Mouse (Mus musculus) liver, adult 2 months (tissue): ENCODE results near the gene Galnt10.

Experiments used
- CTCF ChIP-seq: fragments of 200-500 bp; IDR thresholded peaks from 2 replicates; pipeline ENCODE4 v1.5.1; 2011; ENCODE audit warnings: low read depth, low read length, control low read depth
- POLR2A ChIP-seq: fragments of 200-500 bp; IDR thresholded peaks from 2 replicates; pipeline ENCODE4 v1.6.1; 2011; ENCODE audit warnings: low read length, control low read depth; ENCODE audit not compliant: insufficient read depth; ENCODE audit errors: extremely low read depth

- TF ChIP-seq CTCF (no peak), POLR2A (no peak)
Observed at GRCm38 (mm10) chr11:57624490-57624893, 20.8 kb upstream of the Galnt10 start.
